Mouse (Mus musculus) forebrain, postnatal 0 days (tissue): ENCODE measurements around the gene Iqschfp. TPM values are rescaled to one million over a fixed set of nuclear protein-coding genes. Genes with fewer than 3 reads are reported as not detected.

Experiments
- ATAC-seq: fragments of 200-750 bp; cut with Nextera tagmentation; 2 replicates; pipeline ENCODE4 v1.8.0; 2017; ENCODE audit warnings: mild to moderate bottlenecking, moderate library complexity
- DNase-seq: peaks from one replicate; pipeline ENCODE4 v3.0.0-alpha.2; 2015
- H3K27ac ChIP-seq: fragments of 300-500 bp; sonication (generic); 2 replicates; pipeline ENCODE4 v1.5.1; 2014; ENCODE audit warnings: low read depth, mild to moderate bottlenecking, antibody characterized with exemption, low read length, moderate library complexity, mixed read lengths
- H3K27me3 ChIP-seq: fragments of 300-500 bp; sonication (generic); 2 replicates; pipeline ENCODE4 v1.6.1; 2014; ENCODE audit warnings: mild to moderate bottlenecking, low read length, mixed read lengths; ENCODE audit not compliant: insufficient read depth
- H3K36me3 ChIP-seq: fragments of 300-500 bp; sonication (generic); 2 replicates; pipeline ENCODE4 v1.6.1; 2014; ENCODE audit warnings: mild to moderate bottlenecking, moderate library complexity; ENCODE audit not compliant: insufficient read depth
- H3K4me1 ChIP-seq: fragments of 300-500 bp; sonication (generic); 2 replicates; pipeline ENCODE4 v1.6.1; 2014; ENCODE audit warnings: antibody characterized with exemption; ENCODE audit not compliant: insufficient read depth
- H3K4me2 ChIP-seq: fragments of 300-500 bp; sonication (generic); 2 replicates; pipeline ENCODE4 v1.6.1; 2014; ENCODE audit warnings: low read depth, mild to moderate bottlenecking, moderate library complexity
- H3K4me3 ChIP-seq: fragments of 300-500 bp; sonication (generic); 2 replicates; pipeline ENCODE4 v1.5.1; 2014; ENCODE audit warnings: low read depth, low read length, mixed read lengths
- H3K9ac ChIP-seq: fragments of 300-500 bp; sonication (generic); 2 replicates; pipeline ENCODE4 v1.6.1; 2014; ENCODE audit warnings: mild to moderate bottlenecking
- H3K9me3 ChIP-seq: fragments of 300-500 bp; sonication (generic); 2 replicates; pipeline ENCODE4 v1.6.1; 2016; ENCODE audit warnings: low read length
- CTCF ChIP-seq: sonication (generic); IDR thresholded peaks from 2 replicates; pipeline ENCODE4 v1.5.1; 2016; ENCODE audit warnings: antibody characterized with exemption, control low read depth, low read depth
- WGBS: fragments of 180-500 bp; shearing (Covaris S2); extraction: QIAGEN DNeasy Blood & Tissue Kit; methylation state at CpG from one replicate; pipeline ENCODE4 v1.1.7; 2014; 5-methylcytosine and 5-hydroxymethylcytosine counted together
- polyA plus RNA-seq: library from polyadenylated mRNA; unstranded; fragments of >200 nt; fragmentation: Nextera tagmentation; extraction: Ambion mirVana; gene quantifications from 2 replicates; pipeline ENCODE4 v1.2.1, GENCODE M21; 2015
- total RNA-seq: library from RNA; depleted of rRNA; stranded (reverse); fragments of >200 nt; gene quantifications from 2 replicates; pipeline ENCODE4 v1.2.3, GENCODE M21; 2014

Gene Iqschfp
- total and polyA plus RNA-seq, 2 experiments from 2014 or later: 6.6 to 8.8 TPM

- TF ChIP-seq CTCF: no peak
- DNase-seq: no peak
Observed at GRCm38 (mm10) chr3:67886176-67886575, 5.9 kb upstream of the Iqschfp start.

GRCm38 (mm10) chr3:67887251-67887650, 4.8 kb upstream of the Iqschfp start:
- no peak for DNase-seq
- H3K4me3 ChIP-seq: no peak overlapping the region
- H3K27ac ChIP-seq: no peak overlapping the region
- H3K36me3 ChIP-seq: no peaks in the 10 kb centered on the region
- TF ChIP-seq CTCF: no peak
- no peak overlapping the region for H3K9ac ChIP-seq
- H3K9me3 ChIP-seq: no peaks in the 10 kb centered on the region
- H3K4me1 ChIP-seq: no peaks in the 10 kb centered on the region
- no peak overlapping the region for H3K4me2 ChIP-seq
- no peaks in the 10 kb centered on the region for H3K27me3 ChIP-seq
- no peak for ATAC-seq

More at GRCm38 (mm10) chr3:67886176-67886575, 5.9 kb upstream of the Iqschfp start:
- Histone ChIP-seq H3K4me3 (no peak overlapping the region), H3K9ac (no peak overlapping the region), H3K27me3 (no peaks in the 10 kb centered on the region), H3K4me2 (no peak overlapping the region), H3K27ac (no peak overlapping the region), H3K36me3 (no peaks in the 10 kb centered on the region), H3K9me3 (no peaks in the 10 kb centered on the region), H3K4me1 (no peaks in the 10 kb centered on the region)
- 67% methylated on average over 1 of the region's 1 CpGs for WGBS
- no peak for ATAC-seq

GRCm38 (mm10) chr3:67892768-67893167, 736 bp downstream of the Iqschfp start:
- peak; percentile 47 for DNase-seq
- H3K4me1 ChIP-seq: no peaks in the 10 kb centered on the region
- peak overlapping the region; percentile 61 for H3K4me2 ChIP-seq
- TF ChIP-seq CTCF: no peak
- peak overlapping the region; percentile 49 for H3K9ac ChIP-seq
- 37% methylated on average over 10 of the region's 10 CpGs for WGBS
- no peaks in the 10 kb centered on the region for H3K36me3 ChIP-seq
- ATAC-seq: peak; percentile 66
- H3K9me3 ChIP-seq: no peaks in the 10 kb centered on the region
- peak overlapping the region; percentile 43 for H3K4me3 ChIP-seq
- no peaks in the 10 kb centered on the region for H3K27me3 ChIP-seq
- peak overlapping the region; percentile 69; the same call in 1 of the 2 replicates for H3K27ac ChIP-seq

GRCm38 (mm10) chr3:67902517-67902916, 10.5 kb downstream of the Iqschfp start:
- Histone ChIP-seq H3K36me3 (no peaks in the 10 kb centered on the region), H3K4me2 (no peak overlapping the region), H3K9me3 (no peaks in the 10 kb centered on the region), H3K9ac (no peak overlapping the region), H3K27ac (no peak overlapping the region), H3K4me3 (no peak overlapping the region), H3K27me3 (no peaks in the 10 kb centered on the region), H3K4me1 (no peaks in the 10 kb centered on the region)
- TF ChIP-seq CTCF: no peak
- whole genome bisulfite sequencing: 83% methylated on average over 4 of the region's 4 CpGs
- no peak for DNase-seq
- ATAC-seq: no peak

GRCm38 (mm10) chr3:67908586-67908985, 16.6 kb downstream of the Iqschfp start:
- H3K4me3 ChIP-seq: no peak overlapping the region
- no peak for DNase-seq
- no peaks in the 10 kb centered on the region for H3K9me3 ChIP-seq
- H3K9ac ChIP-seq: no peak overlapping the region
- H3K4me2 ChIP-seq: no peak overlapping the region
- no peak for TF ChIP-seq CTCF
- ATAC-seq: no peak
- no peak overlapping the region for H3K27ac ChIP-seq
- no peaks in the 10 kb centered on the region for H3K4me1 ChIP-seq
- no peaks in the 10 kb centered on the region for H3K36me3 ChIP-seq
- 78% methylated on average over 2 of the region's 2 CpGs for WGBS
- H3K27me3 ChIP-seq: no peaks in the 10 kb centered on the region

GRCm38 (mm10) chr3:67918098-67918497, 26.1 kb downstream of the Iqschfp start:
- no peaks in the 10 kb centered on the region for H3K9me3 ChIP-seq
- H3K4me1 ChIP-seq: no peaks in the 10 kb centered on the region
- DNase-seq: no peak
- 77% methylated on average over 3 of the region's 3 CpGs for WGBS
- H3K27me3 ChIP-seq: no peaks in the 10 kb centered on the region
- H3K4me3 ChIP-seq: no peak overlapping the region
- ATAC-seq: no peak
- H3K9ac ChIP-seq: no peak overlapping the region
- no peak overlapping the region for H3K27ac ChIP-seq
- H3K36me3 ChIP-seq: no peaks in the 10 kb centered on the region
- TF ChIP-seq CTCF: no peak
- H3K4me2 ChIP-seq: no peak overlapping the region

- 29% methylated on average over 8 of the region's 8 CpGs for WGBS
- Histone ChIP-seq H3K4me2 (no peak overlapping the region), H3K36me3 (no peaks in the 10 kb centered on the region), H3K9ac (no peak overlapping the region), H3K4me3 (no peak overlapping the region), H3K9me3 (no peaks in the 10 kb centered on the region), H3K4me1 (no peaks in the 10 kb centered on the region), H3K27ac (no peak overlapping the region), H3K27me3 (no peaks in the 10 kb centered on the region)
- peak; percentile 77 for ATAC-seq
- TF ChIP-seq CTCF: no peak
- DNase-seq: peak; percentile 32
Observed at GRCm38 (mm10) chr3:67918634-67919259, 26.7 kb downstream of the Iqschfp start.

GRCm38 (mm10) chr3:67923095-67923494, 31.1 kb downstream of the Iqschfp start:
- H3K27me3 ChIP-seq: no peaks in the 10 kb centered on the region
- no peak for ATAC-seq
- no peak overlapping the region for H3K9ac ChIP-seq
- TF ChIP-seq CTCF: no peak
- H3K27ac ChIP-seq: no peak overlapping the region
- no peaks in the 10 kb centered on the region for H3K9me3 ChIP-seq
- no peaks in the 10 kb centered on the region for H3K36me3 ChIP-seq
- H3K4me1 ChIP-seq: no peaks in the 10 kb centered on the region
- WGBS: 86% methylated on average over 4 of the region's 4 CpGs
- no peak overlapping the region for H3K4me3 ChIP-seq
- DNase-seq: no peak
- H3K4me2 ChIP-seq: no peak overlapping the region
